Mouse (Mus musculus) bone marrow, adult 2 months (tissue): ENCODE data around the gene Gm20721. TPM values are rescaled to one million over a fixed set of nuclear protein-coding genes. Genes with fewer than 3 reads are reported as not detected.

ENCODE experiments used
- H3K27ac ChIP-seq: fragments of 200-500 bp; 2 replicates; pipeline ENCODE4 v1.5.1; 2012; ENCODE audit warnings: low read depth, mild to moderate bottlenecking, control low read depth, inconsistent platforms, low read length; ENCODE audit not compliant: control insufficient read depth, poor library complexity, insufficient read depth
- H3K4me1 ChIP-seq: fragments of 200-500 bp; 2 replicates; pipeline ENCODE4 v1.6.1; 2011; ENCODE audit warnings: low read length; ENCODE audit not compliant: control insufficient read depth, insufficient read depth
- H3K4me3 ChIP-seq: fragments of 200-500 bp; replicated peaks from 2 replicates; pipeline ENCODE3; 2011; ENCODE audit warnings: mild to moderate bottlenecking, low read depth, low read length, control low read depth; ENCODE audit not compliant: control insufficient read depth
- CTCF ChIP-seq: fragments of 200-500 bp; IDR thresholded peaks from 2 replicates; pipeline ENCODE4 v1.5.1; 2011; ENCODE audit warnings: low read length, control low read depth; ENCODE audit not compliant: control insufficient read depth, insufficient read depth
- POLR2A ChIP-seq: fragments of 200-500 bp; IDR thresholded peaks from 2 replicates; pipeline ENCODE4 v1.6.1; 2011; ENCODE audit warnings: low read depth, mild to moderate bottlenecking, control low read depth, low read length, borderline replicate concordance; ENCODE audit not compliant: control insufficient read depth
- WGBS: fragments of 180-500 bp; shearing (Covaris S2); methylation state at CpG from one replicate; pipeline ENCODE4 v1.1.7; 2018; 5-methylcytosine and 5-hydroxymethylcytosine counted together
- polyA plus RNA-seq: library from polyadenylated mRNA; stranded (reverse); fragments of >200 nt; gene quantifications from 2 replicates; pipeline ENCODE4 v1.2.4, GENCODE M21; 2011; ENCODE audit warnings: low replicate concordance; ENCODE audit not compliant: missing spikeins, insufficient read depth, insufficient read length

Gene Gm20721
- polyA plus RNA-seq, 1 experiment, result not detected

DNA sequence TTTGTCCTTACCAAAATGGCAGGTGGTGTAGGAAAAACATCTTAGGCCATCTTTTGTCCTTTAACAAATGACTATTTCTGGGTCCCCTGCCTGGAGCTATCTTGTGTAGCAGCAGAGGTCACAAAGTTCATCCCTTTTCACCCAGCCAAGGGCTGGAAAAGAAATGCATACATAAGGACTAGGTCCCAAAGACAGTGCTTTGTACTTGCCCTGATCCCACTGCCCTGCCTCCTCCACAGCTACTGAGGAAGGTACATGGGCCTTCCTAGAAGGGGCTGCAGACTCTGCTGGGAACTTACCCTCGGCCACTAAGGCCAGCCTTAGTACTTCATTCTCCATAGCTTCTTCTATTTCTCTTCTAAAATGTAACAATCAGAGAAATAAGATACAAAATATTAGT lies 34.9 kb downstream of the Gm20721 start:
- H3K4me1 ChIP-seq, result no peaks in the 10 kb centered on the region
- no peak overlapping the region for H3K4me3 ChIP-seq
- no peak for TF ChIP-seq POLR2A
- TF ChIP-seq CTCF, result no peak
- H3K27ac ChIP-seq, result no peak overlapping the region
- WGBS, result 87% methylated on average over 1 of the region's 1 CpGs

DNA sequence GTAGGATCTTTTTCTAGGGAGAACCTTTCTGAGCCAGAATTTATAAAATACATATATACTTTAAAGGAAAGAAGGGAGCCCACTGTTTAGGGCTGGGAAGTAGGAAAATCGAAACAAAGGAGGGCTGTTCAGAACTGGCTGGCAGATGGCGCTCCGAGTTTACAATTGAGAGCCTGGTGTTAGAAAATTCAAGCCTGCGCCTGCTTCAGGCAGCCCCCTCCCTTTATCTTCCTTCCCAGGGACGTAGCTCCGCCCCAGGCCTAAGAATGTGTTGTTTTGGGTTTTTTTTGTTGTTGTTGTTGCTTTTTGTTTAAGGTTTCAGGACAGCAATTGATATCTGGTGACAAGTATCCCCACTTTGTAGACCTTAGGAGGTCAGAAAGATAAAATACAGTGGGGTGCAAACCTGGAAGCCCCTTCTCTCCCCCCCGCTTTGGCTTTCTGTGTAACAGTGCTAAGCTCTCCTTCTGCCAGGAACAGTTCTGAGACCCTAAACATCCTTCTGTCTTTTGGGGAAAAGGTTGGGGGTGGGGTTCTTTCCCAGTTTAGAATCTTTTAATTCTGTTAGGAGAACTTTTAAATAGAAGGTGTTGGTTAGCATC lies 35.5 kb downstream of the Gm20721 start:
- H3K4me3 ChIP-seq, result no peak overlapping the region
- TF ChIP-seq POLR2A (no peak), CTCF (peak; percentile 46)
- 13% methylated on average over 7 of the region's 7 CpGs for WGBS

GRCm38 (mm10) chr2:174307903-174308302 lies 38.6 kb downstream of the Gm20721 start:
- WGBS, result 73% methylated on average over 3 of the region's 3 CpGs
- TF ChIP-seq CTCF (no peak), POLR2A (no peak)

More for the DNA sequence above, 35.5 kb downstream of the Gm20721 start:
- Histone ChIP-seq H3K4me1 (no peaks in the 10 kb centered on the region), H3K27ac (no peak overlapping the region)

DNA sequence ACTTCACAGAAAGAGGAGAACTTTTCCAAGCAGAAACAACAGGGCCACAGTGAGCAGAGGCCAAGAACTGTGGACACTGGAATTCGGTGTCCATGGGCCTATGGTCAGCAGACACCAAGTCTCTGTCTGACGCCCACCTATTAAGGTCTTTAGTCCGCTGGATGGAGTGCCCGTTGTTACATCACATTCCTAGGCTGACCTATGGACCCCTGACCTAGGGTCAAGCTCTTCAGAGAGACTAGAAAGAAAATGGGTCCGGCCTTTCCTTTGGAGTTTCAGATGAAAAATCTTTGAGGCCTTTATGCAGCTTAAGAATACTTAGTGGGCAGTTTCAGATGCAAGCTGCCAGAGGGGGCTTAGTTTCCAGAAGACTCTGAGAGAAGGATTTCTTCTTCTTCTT lies 40.9 kb downstream of the Gm20721 start:
- Histone ChIP-seq H3K4me3 (no peak overlapping the region), H3K27ac (no peak overlapping the region), H3K4me1 (no peaks in the 10 kb centered on the region)
- TF ChIP-seq CTCF (no peak), POLR2A (no peak)
- 70% methylated on average over 5 of the region's 5 CpGs for WGBS

More at GRCm38 (mm10) chr2:174307903-174308302, 38.6 kb downstream of the Gm20721 start:
- H3K4me1 ChIP-seq, result no peaks in the 10 kb centered on the region
- H3K4me3 ChIP-seq, result no peak overlapping the region
- no peak overlapping the region for H3K27ac ChIP-seq

DNA sequence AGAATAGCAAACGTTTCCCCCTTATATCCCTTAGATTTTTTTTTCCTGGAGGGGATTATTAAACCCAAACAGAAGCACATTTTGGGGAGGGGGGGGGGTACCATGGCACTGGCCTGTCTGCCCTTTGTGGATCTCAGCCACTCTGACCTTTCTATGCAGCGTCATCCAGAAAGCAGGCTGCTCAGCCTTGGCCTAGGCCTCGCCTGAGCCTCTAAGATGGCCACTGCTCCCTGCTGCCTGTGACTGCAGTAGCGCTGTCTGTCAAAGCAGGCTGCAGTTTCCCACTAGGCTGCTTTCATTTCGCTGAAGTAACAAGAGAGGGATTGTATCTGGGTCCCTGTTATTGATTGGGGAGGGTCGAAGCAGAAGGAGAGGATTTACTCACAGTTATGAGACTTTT lies 44.0 kb downstream of the Gm20721 start:
- TF ChIP-seq POLR2A (no peak), CTCF (no peak)
- no peak overlapping the region for H3K27ac ChIP-seq
- WGBS, result 77% methylated on average over 6 of the region's 6 CpGs
- no peaks in the 10 kb centered on the region for H3K4me1 ChIP-seq
- H3K4me3 ChIP-seq, result no peak overlapping the region

DNA sequence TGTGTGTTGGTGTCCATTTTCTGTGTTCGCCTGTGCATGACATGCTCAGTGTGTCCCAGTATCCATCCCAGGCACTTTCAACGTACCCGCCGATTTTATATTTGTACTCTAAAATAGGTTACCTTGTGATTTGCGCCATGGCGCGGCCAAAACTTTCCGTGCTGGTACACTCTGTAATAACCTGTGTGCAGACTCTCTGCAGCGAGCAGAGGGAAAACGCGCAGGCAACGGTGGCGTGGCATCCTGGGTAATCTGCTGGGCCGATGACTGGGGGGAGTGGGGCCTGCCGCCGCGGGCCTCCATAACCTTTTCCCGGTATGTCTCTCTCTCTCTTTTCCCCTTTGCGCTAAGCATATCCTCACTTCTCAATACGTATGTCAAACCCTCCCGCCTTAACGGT lies 45.8 kb downstream of the Gm20721 start:
- no peak overlapping the region for H3K27ac ChIP-seq
- TF ChIP-seq CTCF, result no peak
- no peak for TF ChIP-seq POLR2A
- WGBS, result 44% methylated on average over 22 of the region's 22 CpGs
- H3K4me1 ChIP-seq, result no peaks in the 10 kb centered on the region
- H3K4me3 ChIP-seq, result no peak overlapping the region

- 46% methylated on average over 27 of the region's 27 CpGs for WGBS
- Histone ChIP-seq H3K27ac (no peak overlapping the region; the same call in 1 of the 2 replicates), H3K4me1 (no peaks in the 10 kb centered on the region), H3K4me3 (no peak overlapping the region)
- TF ChIP-seq CTCF, result no peak
- TF ChIP-seq POLR2A, result no peak
Observed at GRCm38 (mm10) chr2:174300186-174300585, 46.3 kb downstream of the Gm20721 start.

- no peaks in the 10 kb centered on the region for H3K4me1 ChIP-seq
- WGBS, result 54% methylated on average over 34 of the region's 34 CpGs
- no peak overlapping the region for H3K27ac ChIP-seq
- H3K4me3 ChIP-seq, result no peak overlapping the region
- TF ChIP-seq CTCF (no peak), POLR2A (no peak)
Observed at GRCm38 (mm10) chr2:174299771-174300160, 46.7 kb downstream of the Gm20721 start.

GRCm38 (mm10) chr2:174299091-174299770 lies 47.3 kb downstream of the Gm20721 start:
- no peak for TF ChIP-seq POLR2A
- TF ChIP-seq CTCF, result no peak
- Histone ChIP-seq H3K27ac (no peak overlapping the region), H3K4me3 (no peak overlapping the region), H3K4me1 (no peaks in the 10 kb centered on the region)
- 56% methylated on average over 48 of the region's 48 CpGs for WGBS
